Mouse (Mus musculus): ENCODE measurements at regions not wholly inside any gene's neighbourhood (a gene's known extent, or its start where the extent isn't known, plus 50 kb on each side); places are given as distances from the start of the nearest gene placed in this dataset.
"Not testable (repeated sequence)": the region's sequence is repeated elsewhere in the genome, so short reads cannot be mapped to it uniquely, and the experiment has no call there.

GRCm38 (mm10) chr10:38704762-38705130 lies 116.8 kb downstream of the Rfpl4b start:
- intact Hi-C loops (cut with DNase I); DNase-seq (ENCODE audit: low spot score in 2 of 2): not testable (repeated sequence)

- intact Hi-C loops (cut with DNase I) = no loop called here
- no peak for DNase-seq (ENCODE audit: low spot score in 2 of 2)
Measured at GRCm38 (mm10) chr10:38703954-38704761, 117.4 kb downstream of the Rfpl4b start.

- no peak for DNase-seq (ENCODE audit: low spot score in 2 of 2)
- intact Hi-C loops (cut with DNase I) = no loop called here
Measured at GRCm38 (mm10) chr10:38677453-38677852, 144.1 kb downstream of the Rfpl4b start.

- no peak for DNase-seq (ENCODE audit: low spot score in 2 of 2)
- intact Hi-C loops (cut with DNase I) = no loop called here
Measured at GRCm38 (mm10) chr10:38668610-38669009, 153.0 kb downstream of the Rfpl4b start.

- intact Hi-C loops (cut with DNase I) = no loop called here
- DNase-seq (ENCODE audit: low spot score in 2 of 2) = no peak
Measured at GRCm38 (mm10) chr10:38667841-38668240, 153.7 kb downstream of the Rfpl4b start.

- DNase-seq (ENCODE audit: low spot score in 2 of 2) = no peak
- intact Hi-C loops (cut with DNase I) = no loop called here
Measured at GRCm38 (mm10) chr10:38635695-38636094, 185.9 kb downstream of the Rfpl4b start.

- intact Hi-C loops (cut with DNase I) = no loop called here
Measured at GRCm38 (mm10) chr10:38629907-38630505, 191.6 kb downstream of the Rfpl4b start.

GRCm38 (mm10) chr10:38623399-38623798 lies 198.2 kb downstream of the Rfpl4b start:
- no peak for DNase-seq (ENCODE audit: low spot score in 2 of 2)
- intact Hi-C loops (cut with DNase I) = no loop called here

More at GRCm38 (mm10) chr10:38629907-38630505, 191.6 kb downstream of the Rfpl4b start:
- DNase-seq (ENCODE audit: low spot score in 2 of 2) = no peak

GRCm38 (mm10) chr10:38609606-38610510 lies 211.7 kb downstream of the Rfpl4b start:
- intact Hi-C loops (cut with DNase I) = no loop called here

GRCm38 (mm10) chr10:38586061-38586460 lies 235.5 kb downstream of the Rfpl4b start:
- no peak for DNase-seq (ENCODE audit: low spot score in 2 of 2)
- intact Hi-C loops (cut with DNase I) = no loop called here

More at GRCm38 (mm10) chr10:38609606-38610510, 211.7 kb downstream of the Rfpl4b start:
- no peak for DNase-seq (ENCODE audit: low spot score in 2 of 2)

GRCm38 (mm10) chr10:38575726-38576125 lies 245.9 kb downstream of the Rfpl4b start:
- no peak for DNase-seq (ENCODE audit: low spot score in 2 of 2)
- intact Hi-C loops (cut with DNase I) = no loop called here

- intact Hi-C loops (cut with DNase I) = no loop called here
- no peak for DNase-seq (ENCODE audit: low spot score in 2 of 2)
Measured at GRCm38 (mm10) chr10:38573728-38574127, 247.9 kb downstream of the Rfpl4b start.

- intact Hi-C loops (cut with DNase I) = no loop called here
- peak; percentile 4 to 10 for DNase-seq (ENCODE audit: low spot score in 2 of 2)
Measured at GRCm38 (mm10) chr10:38573146-38573545, 248.4 kb downstream of the Rfpl4b start.

- intact Hi-C loops (cut with DNase I) = no loop called here
- no peak for DNase-seq (ENCODE audit: low spot score in 2 of 2)
Measured at GRCm38 (mm10) chr10:38567270-38567669, 254.3 kb downstream of the Rfpl4b start.

- no peak for DNase-seq (ENCODE audit: low spot score in 2 of 2)
- intact Hi-C loops (cut with DNase I) = no loop called here
Measured at GRCm38 (mm10) chr10:38566361-38566760, 255.2 kb downstream of the Rfpl4b start.

GRCm38 (mm10) chr10:38555040-38555439 lies 266.5 kb downstream of the Rfpl4b start:
- intact Hi-C loops (cut with DNase I) = loop anchor here (5.0 kb wide), 1 partner anchor 1418 kb away; the partner anchor contains the start of gene Marcks
- DNase-seq (ENCODE audit: low spot score in 2 of 2) = peak; percentile 23 to 45

GRCm38 (mm10) chr10:38553688-38554680 lies 267.6 kb downstream of the Rfpl4b start:
- DNase-seq (ENCODE audit: low spot score in 2 of 2) = peak; percentile 23 to 41
- intact Hi-C loops (cut with DNase I) = loop anchor here (5.0 kb wide), 1 partner anchor 1482 kb away; no protein-coding TSS in a partner anchor

GRCm38 (mm10) chr10:38553326-38553687 lies 268.3 kb downstream of the Rfpl4b start:
- intact Hi-C loops (cut with DNase I) = loop anchor here (5.0 kb wide), 1 partner anchor 1481 kb away; no protein-coding TSS in a partner anchor
- DNase-seq (ENCODE audit: low spot score in 2 of 2) = no peak
